Mouse (Mus musculus): ENCODE results near the gene Cc2d2a. TPM values are rescaled to one million over a fixed set of nuclear protein-coding genes. Genes with fewer than 3 reads are reported as not detected.

The Cc2d2a gene
- total and polyA plus RNA-seq, 3 experiments, result not detected

DNA sequence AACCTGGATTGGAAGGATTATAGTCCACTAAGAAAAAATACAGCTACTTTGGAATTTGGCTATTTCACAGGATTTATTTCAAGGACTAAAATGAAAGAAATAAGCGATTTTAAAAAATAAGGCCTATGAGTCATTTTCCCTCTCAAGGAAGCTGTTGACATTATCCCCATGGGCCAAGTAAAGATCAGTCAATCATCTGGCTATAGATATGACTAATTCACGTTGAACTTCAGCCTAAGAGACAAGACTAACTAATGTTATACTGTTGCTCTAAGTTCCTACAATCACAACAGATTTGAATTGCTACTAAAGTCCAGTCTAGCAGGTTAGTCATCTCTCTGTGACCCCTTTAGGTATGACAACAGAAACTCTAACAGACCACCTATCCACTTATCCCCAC is 121.8 kb downstream of the Cc2d2a start:
- Histone ChIP-seq H3K36me3 (ENCODE audit: control insufficient read depth in 1 of 2, insufficient read depth in 2 of 2, low read length in 2 of 2) (peaks cover 0 to 20% of the 10 kb centered on the region in 2 experiments; a peak in 2 of 4 replicates), H3K27ac (ENCODE audit: control insufficient read depth, low read depth, low read length) (no peak overlapping the region), H3K9ac (ENCODE audit: control insufficient read depth, low read depth, low read length, poor library complexity, severe bottlenecking) (no peak overlapping the region), H3K4me3 (ENCODE audit: control insufficient read depth in 1 of 2, insufficient read depth in 1 of 2, low read depth in 2 of 2, low read length in 2 of 2) (no peak overlapping the region), H3K79me2 (ENCODE audit: control insufficient read depth, insufficient read depth, low read length, poor library complexity) (peaks cover 23% of the 10 kb centered on the region), H3K4me1 (ENCODE audit: control insufficient read depth in 1 of 2, insufficient read depth in 2 of 2, low read length in 2 of 2) (peaks cover 17% of the 10 kb centered on the region in 2 experiments), H3K9me3 (replicated peaks; ENCODE audit: insufficient read depth, low read length) (no peaks in the 10 kb centered on the region), H3K27me3 (ENCODE audit: control insufficient read depth in 1 of 2, insufficient read depth in 2 of 2, low read length in 2 of 2) (no peaks in the 10 kb centered on the region)
- TF ChIP-seq SMC3 (IDR thresholded peaks at IDR 0.05; ENCODE audit: low read depth, low read length) (no peak), ZC3H11A (IDR thresholded peaks at IDR 0.05; ENCODE audit: low read depth, low read length) (no peak), JUND (IDR thresholded peaks at IDR 0.05; ENCODE audit: low read depth, low read length) (no peak), NELFE (IDR thresholded peaks at IDR 0.05; ENCODE audit: low read depth, low read length) (no peak), EP300 (IDR thresholded peaks at IDR 0.05; ENCODE audit: low read depth in 1 of 2, low read length in 2 of 2) (no peak), POLR2AphosphoS2 (IDR thresholded peaks at IDR 0.05; ENCODE audit: low read length) (no peak), TCF12 (IDR thresholded peaks at IDR 0.05; ENCODE audit: low read depth, low read length) (no peak), ZNF384 (IDR thresholded peaks at IDR 0.05; ENCODE audit: low read depth, low read length) (no peak), ZMIZ1 (IDR thresholded peaks at IDR 0.05; ENCODE audit: low read depth, low read length) (no peak), HCFC1 (IDR thresholded peaks at IDR 0.05; ENCODE audit: low read depth, low read length) (no peak), KAT2A (conservative IDR thresholded peaks at IDR 0.05; ENCODE audit: low read depth, low read length) (no peak), MYB (IDR thresholded peaks at IDR 0.05; ENCODE audit: low read depth, low read length) (no peak), TAL1 (IDR thresholded peaks at IDR 0.05; ENCODE audit: low read length) (no peak)
- DNase-seq (ENCODE audit: low read depth, low spot score), result no peak

DNA sequence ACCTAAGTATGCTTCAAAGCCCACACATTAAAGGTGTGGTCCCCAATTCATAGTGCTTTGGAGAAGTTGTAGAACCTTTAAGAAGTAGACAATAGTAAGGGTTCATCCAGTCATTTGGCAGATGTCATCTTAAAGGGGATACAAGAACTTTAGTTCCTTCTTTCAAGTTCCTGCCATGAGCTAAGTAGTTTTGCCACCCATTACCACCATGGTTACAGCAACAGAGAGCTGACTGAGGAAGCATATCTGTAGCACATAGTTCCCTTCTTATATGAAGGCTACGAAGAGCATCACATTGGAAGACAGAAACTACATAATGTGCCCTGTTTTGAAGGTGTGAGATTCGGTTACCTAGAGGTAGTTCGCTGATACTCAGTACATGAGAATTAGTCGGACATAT is 124.5 kb downstream of the Cc2d2a start:
- DNase-seq (ENCODE audit: low read depth, low spot score), result peak; percentile 55

More for the DNA sequence above, 124.5 kb downstream of the Cc2d2a start:
- Histone ChIP-seq H3K4me1 (ENCODE audit: control insufficient read depth in 1 of 2, insufficient read depth in 2 of 2, low read length in 2 of 2) (peaks cover 4% of the 10 kb centered on the region in 2 experiments; a peak in 3 of 4 replicates), H3K9me3 (replicated peaks; ENCODE audit: insufficient read depth, low read length) (no peaks in the 10 kb centered on the region), H3K27ac (ENCODE audit: control insufficient read depth, low read depth, low read length) (no peak overlapping the region), H3K9ac (ENCODE audit: control insufficient read depth, low read depth, low read length, poor library complexity, severe bottlenecking) (no peak overlapping the region), H3K36me3 (ENCODE audit: control insufficient read depth in 1 of 2, insufficient read depth in 2 of 2, low read length in 2 of 2) (peaks cover 0 to 6% of the 10 kb centered on the region in 2 experiments; a peak in 2 of 4 replicates), H3K79me2 (ENCODE audit: control insufficient read depth, insufficient read depth, low read length, poor library complexity) (peaks cover 7% of the 10 kb centered on the region), H3K4me3 (ENCODE audit: control insufficient read depth in 1 of 2, insufficient read depth in 1 of 2, low read depth in 2 of 2, low read length in 2 of 2) (no peak overlapping the region), H3K27me3 (ENCODE audit: control insufficient read depth in 1 of 2, insufficient read depth in 2 of 2, low read length in 2 of 2) (no peaks in the 10 kb centered on the region)
- TF ChIP-seq EP300 (IDR thresholded peaks at IDR 0.05; ENCODE audit: low read depth in 1 of 2, low read length in 2 of 2) (no peak), SIN3A (IDR thresholded peaks at IDR 0.05; ENCODE audit: low read length) (no peak), MXI1 (IDR thresholded peaks at IDR 0.05; ENCODE audit: low read depth, low read length) (no peak), CHD2 (IDR thresholded peaks at IDR 0.05; ENCODE audit: low read length) (no peak), NELFE (IDR thresholded peaks at IDR 0.05; ENCODE audit: low read depth, low read length) (no peak), TCF12 (IDR thresholded peaks at IDR 0.05; ENCODE audit: low read depth, low read length) (no peak), KAT2A (conservative IDR thresholded peaks at IDR 0.05; ENCODE audit: low read depth, low read length) (no peak), ETS1 (IDR thresholded peaks at IDR 0.05; ENCODE audit: low read depth, low read length) (no peak), TBP (IDR thresholded peaks at IDR 0.05; ENCODE audit: low read depth, low read length) (no peak), BHLHE40 (IDR thresholded peaks at IDR 0.05; ENCODE audit: borderline replicate concordance, low read depth, low read length) (no peak)
